Mouse (Mus musculus): ENCODE measurements at regions not wholly inside any gene's neighbourhood (a gene's known extent, or its start where the extent isn't known, plus 50 kb on each side); places are given as distances from the start of the nearest gene placed in this dataset.

DNA sequence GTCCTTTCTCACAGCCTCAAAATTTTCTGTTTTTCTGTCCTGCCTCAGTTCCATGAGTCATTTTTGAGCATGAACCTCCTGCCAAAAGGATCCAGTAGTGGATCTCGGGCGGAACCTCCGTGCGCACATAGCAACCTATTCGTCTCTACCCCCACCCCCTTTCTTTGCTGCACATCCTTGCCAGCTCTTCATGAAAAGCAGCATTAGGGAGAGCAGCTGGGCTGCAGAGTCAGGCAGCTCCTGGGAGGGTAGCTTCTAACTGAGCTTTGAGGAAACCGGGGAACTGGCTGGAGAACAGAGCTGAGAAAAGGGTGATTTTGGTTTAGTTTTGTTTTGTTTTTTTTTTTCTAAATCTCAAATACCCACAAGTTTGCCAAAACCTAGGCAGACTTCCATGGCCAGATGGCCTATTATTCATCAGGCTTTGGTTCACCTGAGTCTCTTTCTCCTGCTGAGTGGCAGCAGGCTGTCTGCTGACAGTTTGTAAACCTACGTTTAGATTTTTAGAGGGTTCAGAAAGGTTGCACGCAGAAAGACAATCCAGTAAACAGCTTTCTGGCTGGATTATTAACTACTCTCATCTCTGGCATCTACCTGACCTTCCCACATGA is 74.5 kb upstream of the Tmem164 start:
- H3K27ac ChIP-seq, result no peak overlapping the region
- H3K4me2 ChIP-seq, result no peak overlapping the region
- H3K36me3 ChIP-seq, result no peaks in the 10 kb centered on the region
- H3K4me1 ChIP-seq (replicated peaks), result no peaks in the 10 kb centered on the region
- WGBS, result 88% methylated on average over 8 of the region's 8 CpGs
- no peak for ATAC-seq (ENCODE audit: low FRiP score)
- 0 out of 2 replicates have a peak, but pooled peaks cover 7% of the 10 kb centered on the region for H3K27me3 ChIP-seq
- no peak overlapping the region for H3K4me3 ChIP-seq
- H3K9me3 ChIP-seq, result no peaks in the 10 kb centered on the region
- no peak overlapping the region for H3K9ac ChIP-seq

DNA sequence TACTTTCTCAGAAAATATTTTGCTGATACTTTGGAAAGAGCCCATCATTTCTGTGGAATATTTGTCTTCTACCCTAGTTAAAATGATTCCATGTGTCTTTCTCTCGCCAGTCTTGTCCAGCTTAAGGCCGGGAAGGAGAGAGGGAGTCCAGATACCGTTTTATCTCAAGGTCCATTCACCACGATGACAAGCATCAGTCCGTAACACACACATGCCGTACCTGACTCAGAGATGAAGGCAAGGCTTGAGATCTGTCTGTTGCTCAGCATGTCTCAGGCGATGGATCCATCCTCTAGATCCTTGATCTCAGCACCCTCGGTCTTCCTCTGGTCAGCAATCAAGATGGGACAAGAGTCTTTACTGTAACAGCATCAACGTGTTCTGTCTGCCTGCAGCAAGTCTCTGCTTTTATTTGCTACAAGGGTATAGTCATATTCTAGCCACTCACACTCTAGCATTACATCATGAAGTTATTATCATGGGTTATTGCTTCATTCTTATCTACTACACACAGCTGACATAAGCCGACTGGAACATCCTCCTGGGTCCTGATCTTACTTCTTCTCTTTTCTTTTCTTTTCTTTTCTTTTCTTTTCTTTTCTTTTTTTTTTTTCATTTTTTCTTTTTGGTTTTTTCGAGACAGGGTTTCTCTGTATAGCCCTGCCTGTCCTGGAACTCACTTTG is 64.9 kb upstream of the Tmem164 start:
- no peak overlapping the region for H3K4me3 ChIP-seq
- no peaks in the 10 kb centered on the region for H3K4me1 ChIP-seq (replicated peaks)
- no peak overlapping the region for H3K9ac ChIP-seq
- H3K27ac ChIP-seq, result no peak overlapping the region
- no peak overlapping the region for H3K4me2 ChIP-seq
- 90% methylated on average over 11 of the region's 11 CpGs for WGBS
- H3K36me3 ChIP-seq, result no peaks in the 10 kb centered on the region
- no peaks in the 10 kb centered on the region for H3K9me3 ChIP-seq
- no peak for ATAC-seq (ENCODE audit: low FRiP score)
- no peaks in the 10 kb centered on the region; the same call in 1 of the 2 replicates for H3K27me3 ChIP-seq

DNA sequence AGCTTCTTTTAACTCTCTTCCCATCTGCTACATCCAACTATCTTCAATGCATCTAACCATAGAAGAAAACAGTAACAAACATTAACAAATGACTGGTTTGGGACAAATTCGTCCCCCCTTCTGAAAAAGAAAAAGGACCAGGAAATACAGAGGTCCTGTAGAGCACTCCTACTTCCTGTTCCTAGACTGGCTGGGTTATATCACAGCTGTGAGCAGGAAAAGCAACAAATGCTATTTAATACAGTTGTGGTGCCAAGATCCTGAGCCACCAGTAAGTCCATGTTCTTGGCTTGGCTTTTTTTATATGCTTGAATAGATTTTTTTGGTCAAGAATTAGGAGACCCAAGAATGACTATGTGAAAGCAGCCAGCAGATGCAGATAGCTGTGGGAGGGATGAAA is 62.8 kb upstream of the Tmem164 start:
- Histone ChIP-seq H3K27ac (no peak overlapping the region), H3K9ac (no peak overlapping the region), H3K4me2 (no peak overlapping the region), H3K36me3 (no peaks in the 10 kb centered on the region), H3K9me3 (no peaks in the 10 kb centered on the region), H3K4me3 (no peak overlapping the region), H3K4me1 (replicated peaks) (no peaks in the 10 kb centered on the region), H3K27me3 (peaks cover under 1% of the 10 kb centered on the region; the same call in 1 of the 2 replicates)
- WGBS, result 67% methylated on average over 1 of the region's 1 CpGs
- no peak for ATAC-seq (ENCODE audit: low FRiP score)

DNA sequence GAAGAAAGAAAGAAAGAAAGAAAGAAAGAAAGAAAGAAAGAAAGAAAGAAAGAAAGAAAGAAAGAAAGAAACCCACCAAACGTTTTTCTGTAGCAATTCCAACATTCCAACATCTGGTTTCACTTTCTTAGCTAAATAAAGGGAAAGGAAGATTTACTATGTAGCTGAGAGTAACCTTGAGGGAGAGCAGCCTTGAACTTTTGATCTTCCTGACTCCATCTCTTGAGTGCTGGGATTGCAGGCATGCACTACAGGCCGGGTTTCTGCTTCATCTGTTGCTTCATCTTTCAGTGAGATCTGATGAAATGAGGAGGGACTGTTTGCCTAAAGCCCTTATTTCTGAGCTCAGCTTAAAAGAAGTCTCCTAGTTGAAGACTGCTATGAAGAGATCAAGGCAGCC is 57.8 kb upstream of the Tmem164 start:
- Histone ChIP-seq H3K27ac (no peak overlapping the region), H3K36me3 (no peaks in the 10 kb centered on the region), H3K9me3 (no peaks in the 10 kb centered on the region), H3K4me2 (no peak overlapping the region), H3K9ac (no peak overlapping the region), H3K4me3 (no peak overlapping the region), H3K27me3 (peaks cover 9% of the 10 kb centered on the region; the same call in 1 of the 2 replicates), H3K4me1 (replicated peaks) (no peaks in the 10 kb centered on the region)
- ATAC-seq (ENCODE audit: low FRiP score), result no peak
- WGBS, result 57% methylated on average over 2 of the region's 2 CpGs

DNA sequence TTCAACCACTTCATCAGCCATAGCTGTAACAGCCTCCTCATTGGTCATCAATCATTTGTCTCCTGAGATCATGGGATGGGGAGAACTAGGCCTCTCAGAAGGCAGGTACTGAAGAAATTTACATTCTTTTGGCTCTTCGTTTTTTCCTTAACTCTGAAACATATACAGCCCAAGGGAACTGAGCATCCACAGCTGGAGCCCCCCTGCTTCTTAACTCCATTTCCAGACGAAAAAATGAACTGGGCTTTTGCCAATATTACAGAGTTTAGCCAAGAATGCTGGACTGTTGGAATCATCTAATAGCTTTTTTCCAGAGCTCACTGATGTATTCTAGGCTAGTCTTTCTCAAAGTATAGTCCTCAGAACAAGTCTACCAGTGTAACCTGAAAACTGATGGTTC is 57.3 kb upstream of the Tmem164 start:
- H3K9me3 ChIP-seq, result no peaks in the 10 kb centered on the region
- no peak overlapping the region for H3K4me3 ChIP-seq
- H3K4me1 ChIP-seq (replicated peaks), result no peaks in the 10 kb centered on the region
- H3K9ac ChIP-seq, result no peak overlapping the region
- WGBS, result 46% methylated on average over 2 of the region's 2 CpGs
- H3K27ac ChIP-seq, result no peak overlapping the region
- no peak overlapping the region for H3K4me2 ChIP-seq
- no peaks in the 10 kb centered on the region for H3K36me3 ChIP-seq
- ATAC-seq (ENCODE audit: low FRiP score), result no peak
- H3K27me3 ChIP-seq, result peaks cover 11% of the 10 kb centered on the region; the same call in 1 of the 2 replicates
